Mouse (Mus musculus): ENCODE results near the gene Olfr231. TPM values are rescaled to one million over a fixed set of nuclear protein-coding genes. Genes with fewer than 3 reads are reported as not detected.

Gene Olfr231
- polyA plus RNA-seq, 1 experiment from 2014 or later: not detected

DNA sequence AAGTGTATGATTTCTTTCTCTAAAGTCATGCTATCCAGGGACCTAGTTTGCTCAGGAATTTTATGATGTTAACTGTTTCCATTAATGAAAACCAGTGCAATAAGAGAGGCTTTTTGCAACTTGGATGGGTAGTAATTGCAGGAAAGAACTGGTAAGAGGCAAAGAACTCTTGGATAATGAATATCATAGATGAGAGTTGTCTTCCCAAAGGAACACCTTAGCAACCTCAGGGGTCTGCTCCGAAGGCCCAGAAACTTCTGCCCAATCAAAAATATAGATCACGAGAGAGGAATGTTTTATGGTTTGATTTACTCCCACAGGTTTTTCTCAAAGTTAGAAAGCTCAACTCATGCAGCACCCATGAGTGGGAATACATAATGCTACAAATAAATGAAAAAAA is 36.9 kb downstream of the Olfr231 start, which contains the start of gene Olfr429:
Gene Olfr429, plus strand, starts transcription at position 301 of the 400 bp plus-strand sequence.
- Histone ChIP-seq H3K4me3 (no peak within 1 kb of the TSS), H3K9me3 (no peaks in the 10 kb centered on the region), H3K27me3 (no peaks in the 10 kb centered on the region), H3K4me1 (no peaks in the 10 kb centered on the region), H3K27ac (no peak within 1 kb of the TSS), H3K9ac (no peak within 1 kb of the TSS), H3K36me3 (no peaks in the 10 kb centered on the region), H3K4me2 (no peak within 1 kb of the TSS)
- no peak for ATAC-seq (ENCODE audit: insufficient number of reproducible peaks, low FRiP score, low TSS enrichment, low read depth)
- 85% methylated on average over 2 of the region's 2 CpGs for WGBS

DNA sequence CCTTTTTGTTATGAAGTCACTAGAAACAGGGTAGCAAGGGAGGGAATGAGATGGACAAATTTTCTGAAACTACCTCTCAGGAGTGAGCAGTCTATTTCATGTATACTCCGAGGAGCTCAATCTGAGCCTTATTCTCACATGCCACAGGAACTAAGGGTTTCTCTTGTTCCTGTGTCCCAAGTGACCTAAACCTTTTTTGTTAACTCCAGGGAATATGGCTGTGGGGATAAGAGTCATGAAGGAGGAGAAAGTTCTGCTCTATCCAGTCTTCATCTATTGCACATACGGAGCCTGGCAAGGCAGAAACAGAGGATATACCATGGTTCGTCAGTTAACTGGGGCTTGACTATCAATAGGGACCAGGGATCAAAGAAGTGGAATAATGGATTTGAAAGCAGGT is 54.7 kb downstream of the Olfr231 start, which contains the start of gene Olfr430:
Gene Olfr430, plus strand, starts transcription at position 301 of the 400 bp plus-strand sequence.
- Histone ChIP-seq H3K36me3 (no peaks in the 10 kb centered on the region), H3K4me1 (no peaks in the 10 kb centered on the region), H3K27ac (no peak within 1 kb of the TSS), H3K9ac (no peak within 1 kb of the TSS), H3K9me3 (no peaks in the 10 kb centered on the region), H3K27me3 (no peaks in the 10 kb centered on the region), H3K4me3 (no peak within 1 kb of the TSS), H3K4me2 (no peak within 1 kb of the TSS)
- 76% methylated on average over 3 of the region's 3 CpGs for WGBS
- ATAC-seq (ENCODE audit: insufficient number of reproducible peaks, low FRiP score, low TSS enrichment, low read depth): no peak

Other genes with a start within 250 kb of the Olfr231 start
- 1.4 and 2.0 TPM in 2 replicates for gene Ifi211, start 208.1 kb downstream of the Olfr231 start, polyA plus RNA-seq (2015; fragmentation: Nextera tagmentation; extraction: Ambion mirVana)
- 2.4 and 3.1 TPM in 2 replicates for gene Mndal, start 178.7 kb downstream of the Olfr231 start, polyA plus RNA-seq (2015; fragmentation: Nextera tagmentation; extraction: Ambion mirVana)
- gene Ifi203, start 178.5 kb downstream of the Olfr231 start, polyA plus RNA-seq (2015; fragmentation: Nextera tagmentation; extraction: Ambion mirVana): 0.82 and 1.2 TPM in 2 replicates
- gene Ifi202b, start 138.4 kb downstream of the Olfr231 start, polyA plus RNA-seq (2015; fragmentation: Nextera tagmentation; extraction: Ambion mirVana): 3.0 and 4.4 TPM in 2 replicates
- gene Ifi205, start 89.4 kb downstream of the Olfr231 start, polyA plus RNA-seq (2015; fragmentation: Nextera tagmentation; extraction: Ambion mirVana): 0.52 and 0.55 TPM in 2 replicates
- gene Olfr433, start 80.5 kb downstream of the Olfr231 start, polyA plus RNA-seq (2015; fragmentation: Nextera tagmentation; extraction: Ambion mirVana): 0.14 TPM in 1 of 2 replicates, not detected in the other
- not detected in 2 replicates for gene Olfr432, start 72.0 kb downstream of the Olfr231 start, polyA plus RNA-seq (2015; fragmentation: Nextera tagmentation; extraction: Ambion mirVana)
- gene Olfr430, start 54.6 kb downstream of the Olfr231 start, polyA plus RNA-seq (2015; fragmentation: Nextera tagmentation; extraction: Ambion mirVana): not detected in 2 replicates
- not detected in 2 replicates for gene Olfr429, start 36.8 kb downstream of the Olfr231 start, polyA plus RNA-seq (2015; fragmentation: Nextera tagmentation; extraction: Ambion mirVana)
- gene Olfr427, start 24.3 kb downstream of the Olfr231 start, polyA plus RNA-seq (2015; fragmentation: Nextera tagmentation; extraction: Ambion mirVana): not detected in 2 replicates
- not detected in 2 replicates for gene Olfr424, start 10.4 kb upstream of the Olfr231 start, polyA plus RNA-seq (2015; fragmentation: Nextera tagmentation; extraction: Ambion mirVana)
- not detected in 2 replicates for gene Olfr420, start 34.5 kb upstream of the Olfr231 start, polyA plus RNA-seq (2015; fragmentation: Nextera tagmentation; extraction: Ambion mirVana)
- 0.20 and 0.38 TPM in 2 replicates for gene Spta1, start 51.6 kb upstream of the Olfr231 start, polyA plus RNA-seq (2015; fragmentation: Nextera tagmentation; extraction: Ambion mirVana)
- gene Olfr419, start 130.9 kb upstream of the Olfr231 start, polyA plus RNA-seq (2015; fragmentation: Nextera tagmentation; extraction: Ambion mirVana): not detected in 2 replicates
- gene Mptx1, start 209.4 kb upstream of the Olfr231 start, polyA plus RNA-seq (2015; fragmentation: Nextera tagmentation; extraction: Ambion mirVana): not detected in 2 replicates
- not detected in 2 replicates for gene Olfr417, start 244.0 kb upstream of the Olfr231 start, polyA plus RNA-seq (2015; fragmentation: Nextera tagmentation; extraction: Ambion mirVana)

Data from limb, embryonic 15.5 days (tissue).